Mouse (Mus musculus): ENCODE measurements around the gene Mtif2.
"Not testable (repeated sequence)": the region's sequence is repeated elsewhere in the genome, so short reads cannot be mapped to it uniquely, and the experiment has no call there.

Mtif2 gene

DNA sequence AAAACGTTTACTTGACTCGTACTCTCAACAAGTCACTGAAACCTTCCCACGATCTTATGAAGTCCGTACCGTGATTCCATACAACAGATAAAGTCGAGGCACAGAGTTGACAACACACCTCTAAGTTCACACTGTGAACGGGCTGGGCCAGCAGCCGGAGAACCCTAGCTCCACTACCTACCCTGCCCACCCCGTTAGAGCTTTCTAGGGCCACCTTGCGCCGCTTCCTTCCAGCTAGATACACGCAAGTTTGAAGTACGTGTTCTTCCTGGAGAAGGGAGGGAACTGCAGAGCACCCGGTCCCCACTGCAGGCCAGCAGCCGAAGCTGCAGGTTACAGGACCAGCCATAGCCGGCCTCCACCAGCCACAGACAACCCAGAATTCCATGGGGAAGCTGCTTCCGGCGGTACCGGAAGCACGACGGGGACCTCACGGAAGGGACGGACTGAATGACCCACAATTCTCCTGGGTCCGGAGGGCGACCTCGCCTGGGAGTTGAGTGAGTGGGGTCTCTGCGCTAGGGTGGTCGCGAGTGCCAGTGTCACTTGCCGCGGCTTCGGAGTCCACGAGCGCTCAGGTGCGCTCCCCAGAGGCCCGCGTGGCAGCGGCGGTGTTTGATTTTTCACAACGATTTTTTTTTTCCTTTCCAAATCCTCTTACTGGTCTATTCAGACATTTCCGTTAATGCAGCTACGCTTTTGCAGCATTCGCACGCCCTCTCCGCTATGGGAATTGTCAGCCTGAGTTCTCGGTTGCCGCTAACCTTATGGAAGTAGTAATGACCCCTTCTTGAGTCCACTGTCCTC is at the start of gene Mtif2:
Gene Mtif2 (plus strand): TSS at position 421 of the 807 bp plus-strand sequence.
- peak; percentile 40 to 48 for DNase-seq (ENCODE audit: low spot score in 2 of 2)

DNA sequence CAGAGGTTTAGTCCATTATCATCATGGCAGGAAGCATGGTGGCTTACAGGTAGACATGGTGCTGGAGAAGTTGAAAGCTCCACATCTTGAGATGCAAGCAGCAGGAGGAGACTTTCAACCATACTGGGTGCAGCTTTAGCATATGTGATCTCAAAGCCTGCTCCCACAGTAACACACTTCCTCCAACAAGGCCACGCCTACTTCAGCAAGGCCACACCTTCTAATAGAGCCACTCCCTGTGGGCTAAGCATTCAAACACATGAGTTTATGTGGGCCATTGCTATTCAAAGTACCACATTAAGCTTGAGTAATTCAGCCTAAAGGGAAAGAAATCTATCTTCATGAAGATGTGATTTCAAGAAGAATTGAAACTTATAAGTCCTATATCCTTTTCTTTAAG is 33.1 kb upstream of the Mtif2 start:
- no peak for DNase-seq (ENCODE audit: low spot score in 2 of 2)

DNA sequence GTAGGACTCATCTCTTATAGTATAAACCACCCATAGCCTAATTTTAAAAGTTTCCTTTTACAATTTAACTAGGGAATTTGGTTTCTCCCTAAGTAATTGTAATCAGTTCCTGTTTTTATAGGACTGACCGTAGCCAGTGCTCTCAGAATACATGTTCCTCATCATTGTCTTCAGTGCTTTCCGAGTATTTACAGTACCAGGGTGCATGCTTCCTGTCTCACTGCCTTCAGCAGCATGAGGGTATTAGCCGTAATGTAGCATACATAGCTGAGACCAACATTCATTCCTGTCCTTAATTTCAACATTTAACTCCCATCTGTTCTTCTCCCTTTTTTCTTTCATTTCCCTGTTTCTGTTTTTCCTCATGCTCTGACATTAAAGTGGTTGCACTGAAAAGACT is 29.2 kb upstream of the Mtif2 start:
- DNase-seq (ENCODE audit: low spot score in 2 of 2), result no peak

DNA sequence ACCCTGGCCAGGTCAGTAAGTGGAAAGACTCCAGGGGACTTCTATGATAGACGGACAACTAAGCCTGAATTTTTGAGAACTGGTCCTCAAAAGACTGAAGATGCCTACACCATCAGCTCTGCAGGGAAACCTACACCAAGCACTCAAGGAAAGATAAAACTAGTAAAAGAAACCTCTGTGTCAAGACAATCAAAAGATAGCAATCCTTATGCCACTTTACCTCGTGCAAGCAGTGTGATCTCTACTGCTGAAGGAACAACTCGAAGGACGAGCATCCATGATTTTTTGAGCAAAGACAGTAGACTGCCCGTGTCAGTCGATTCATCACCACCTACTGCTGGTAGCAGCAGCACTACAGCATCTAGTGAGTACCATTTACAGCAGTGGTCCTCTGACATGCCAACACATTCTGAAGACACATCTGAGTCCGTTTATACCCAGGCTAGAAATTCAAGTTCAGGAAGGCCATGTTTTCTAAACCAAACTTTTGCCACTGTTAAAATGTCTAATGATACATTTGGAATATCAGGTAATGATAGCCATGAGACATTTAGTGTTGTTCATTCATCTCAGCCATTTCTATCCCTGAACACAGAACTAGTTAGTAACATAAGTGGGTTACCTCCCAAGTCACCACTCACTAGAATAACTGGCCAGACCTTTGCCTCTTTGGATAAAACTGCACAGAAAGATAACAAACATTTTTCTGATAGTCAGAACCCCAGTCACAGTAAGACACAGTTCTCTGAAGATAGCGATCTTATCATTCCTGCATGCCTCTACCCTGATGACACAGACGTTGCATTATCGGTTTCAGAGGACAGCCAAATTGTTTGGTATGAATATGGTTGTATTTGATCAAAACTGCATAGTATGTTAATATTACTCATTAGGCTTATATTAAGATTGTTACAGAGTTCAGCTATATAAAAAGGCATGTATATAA is 22.0 kb upstream of the Mtif2 start:
- DNase-seq (ENCODE audit: low spot score in 2 of 2), result no peak

DNA sequence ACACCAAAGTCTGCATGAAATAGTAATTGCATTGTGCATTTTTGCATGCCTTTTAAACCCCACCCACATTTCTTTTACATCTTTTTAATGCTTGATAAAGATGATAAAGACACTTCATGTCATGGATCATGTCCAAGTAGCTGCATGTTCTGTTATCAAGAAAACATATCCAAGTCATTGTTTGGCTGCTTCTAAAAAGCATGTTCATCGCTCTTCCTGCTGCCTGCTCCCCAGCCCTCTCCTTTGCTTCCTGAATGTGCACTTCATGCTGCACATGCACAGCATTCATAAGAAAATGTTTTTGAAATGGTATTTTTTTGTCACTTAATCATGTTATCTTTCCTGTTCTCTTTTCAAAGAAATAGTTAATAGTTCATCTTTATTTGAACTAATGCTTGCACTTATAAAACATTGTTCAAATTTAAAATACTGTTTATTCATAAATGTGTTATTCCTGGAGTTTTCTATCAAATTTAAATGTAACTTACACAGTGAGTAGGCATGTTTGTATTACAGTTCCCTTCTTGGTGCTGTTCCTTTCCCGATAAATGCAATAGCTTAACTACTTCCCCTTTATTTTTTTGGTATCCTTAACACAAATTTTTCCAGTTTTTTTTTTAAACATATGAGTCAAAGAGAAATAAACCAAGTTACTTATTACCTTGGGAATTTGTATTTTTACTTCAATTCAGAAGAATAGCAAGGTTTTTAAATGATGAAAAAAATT is 21.1 kb upstream of the Mtif2 start:
- no peak for DNase-seq (ENCODE audit: low spot score in 2 of 2)

DNA sequence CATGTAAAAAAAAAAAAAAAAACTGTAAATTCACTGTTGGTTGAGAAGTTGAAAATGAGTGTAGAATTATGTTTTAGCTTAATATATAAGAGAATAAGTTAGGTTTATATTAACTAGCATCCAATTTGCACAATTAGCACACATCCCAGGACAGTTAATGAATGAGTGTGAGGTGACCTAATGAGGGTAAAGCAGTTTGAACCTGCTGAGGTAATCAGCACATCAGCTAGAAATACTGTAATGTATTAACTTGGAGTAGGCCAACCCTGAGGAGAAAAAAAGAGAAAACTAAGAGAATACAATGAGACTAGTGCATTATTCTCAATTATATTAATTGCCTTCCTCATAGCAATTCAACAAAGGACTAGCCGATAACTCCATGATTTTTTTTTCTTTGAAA is 16.8 kb upstream of the Mtif2 start:
- no peak for DNase-seq (ENCODE audit: low spot score in 2 of 2)

DNA sequence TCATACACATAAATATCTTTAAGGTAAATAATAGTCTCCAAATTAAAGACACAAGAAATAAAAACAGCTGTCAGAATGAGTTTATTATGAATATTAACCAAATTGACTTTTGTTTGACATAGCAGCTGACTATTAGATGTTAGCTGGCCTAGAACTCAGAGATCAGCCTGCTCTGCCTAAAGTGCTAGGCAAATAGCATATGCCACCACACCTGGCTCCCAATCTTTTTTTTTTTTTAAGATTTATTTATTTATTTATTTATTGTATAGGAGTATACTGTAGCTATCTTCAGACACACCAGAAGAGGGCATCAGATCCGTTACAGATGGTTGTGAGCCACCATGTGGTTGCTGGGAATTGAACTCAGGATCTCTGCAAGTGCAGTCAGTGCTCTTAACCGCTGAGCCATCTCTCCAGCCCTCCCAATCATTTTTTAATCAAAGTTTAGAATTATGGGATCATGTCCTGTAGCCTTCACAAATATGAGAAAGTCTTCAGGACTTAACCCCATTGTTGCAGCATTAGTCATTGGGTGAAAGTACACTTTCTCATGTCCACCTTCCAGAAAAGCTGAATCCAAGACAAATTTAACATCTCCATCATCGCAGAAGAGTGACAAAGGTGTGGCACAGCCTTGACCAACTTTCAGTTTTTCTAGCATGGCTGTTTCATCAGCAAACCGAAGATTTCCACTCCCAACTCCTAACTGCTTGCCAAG is 13.2 kb upstream of the Mtif2 start:
- DNase-seq (ENCODE audit: low spot score in 2 of 2), result no peak

DNA sequence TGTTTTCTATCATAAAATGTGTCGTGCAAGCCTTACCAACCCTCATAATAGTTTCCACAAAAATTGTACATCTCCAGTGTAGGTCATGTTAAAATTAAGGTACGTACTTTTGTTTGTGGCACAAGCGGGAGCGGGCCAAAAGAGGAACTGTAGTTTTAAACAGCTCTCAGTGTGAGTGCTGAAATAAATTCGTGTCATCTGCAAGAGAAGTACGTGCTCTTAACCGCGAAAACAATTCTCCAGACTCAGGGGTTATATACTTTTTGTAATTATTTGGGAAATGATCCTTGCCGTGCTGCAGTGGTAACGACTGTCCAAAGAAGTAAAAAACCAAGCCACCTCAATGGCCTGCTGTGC is 11.9 kb upstream of the Mtif2 start:
- no peak for DNase-seq (ENCODE audit: low spot score in 2 of 2)

DNA sequence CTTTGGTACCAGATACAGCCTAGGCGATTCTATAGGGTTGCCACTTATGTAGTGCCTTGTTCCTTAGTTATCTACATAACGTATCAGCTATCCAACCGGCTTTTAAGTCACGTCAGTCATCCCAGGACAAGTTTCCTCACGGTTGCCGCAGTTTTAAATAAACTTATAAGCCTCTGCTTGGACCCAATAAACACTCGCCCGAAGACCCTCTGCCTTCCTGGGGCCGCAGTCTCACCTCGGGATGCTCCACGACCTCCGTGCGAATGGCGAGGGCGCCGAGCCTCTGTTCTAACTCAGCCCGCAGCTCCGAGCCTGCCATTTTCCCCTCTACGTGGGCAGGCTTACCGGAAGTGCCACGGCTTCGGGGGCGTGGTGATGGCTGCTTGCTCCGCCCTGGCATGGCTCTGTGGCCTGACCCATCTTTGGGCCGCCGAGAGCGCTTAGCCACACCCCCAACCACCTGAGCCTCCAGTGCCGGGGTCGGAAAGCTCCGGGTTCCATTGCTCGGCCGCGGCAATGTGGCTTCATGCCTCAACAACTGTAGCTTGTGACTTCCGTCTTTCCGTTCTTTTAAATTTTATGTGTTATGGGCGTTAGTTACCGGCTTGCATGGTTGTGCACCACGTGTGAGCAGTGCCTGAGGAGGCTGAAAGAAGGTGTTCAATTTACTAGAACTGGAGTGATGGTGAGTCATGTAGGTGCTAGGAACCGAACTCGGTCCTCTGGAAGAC is 11.4 kb upstream of the Mtif2 start, which contains the start of gene Prorsd1:
Gene Prorsd1 (minus strand): TSS at position 352 of the 731 bp plus-strand sequence.
- peak; percentile 84 to 86 for DNase-seq (ENCODE audit: low spot score in 2 of 2)

DNA sequence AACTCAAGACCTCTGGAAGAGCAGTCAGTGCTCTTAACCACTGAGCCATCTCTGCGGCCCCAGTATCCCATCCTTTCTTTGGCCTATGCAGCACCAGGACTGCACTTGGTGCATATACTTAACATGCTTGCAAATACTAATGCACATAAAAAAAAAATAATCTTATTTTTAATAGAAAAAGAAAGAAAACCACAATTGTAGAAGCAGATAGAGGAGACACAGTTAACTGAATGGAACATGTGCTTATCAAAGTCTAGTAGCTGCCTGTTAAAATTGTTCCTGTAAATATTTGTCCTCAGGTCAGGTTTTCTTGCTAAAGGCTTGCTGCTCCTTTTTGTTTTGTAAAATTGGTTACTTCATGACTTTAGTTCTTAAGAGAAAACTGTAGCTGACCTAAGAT is 12.0 kb downstream of the Mtif2 start:
- DNase-seq (ENCODE audit: low spot score in 2 of 2), result no peak

DNA sequence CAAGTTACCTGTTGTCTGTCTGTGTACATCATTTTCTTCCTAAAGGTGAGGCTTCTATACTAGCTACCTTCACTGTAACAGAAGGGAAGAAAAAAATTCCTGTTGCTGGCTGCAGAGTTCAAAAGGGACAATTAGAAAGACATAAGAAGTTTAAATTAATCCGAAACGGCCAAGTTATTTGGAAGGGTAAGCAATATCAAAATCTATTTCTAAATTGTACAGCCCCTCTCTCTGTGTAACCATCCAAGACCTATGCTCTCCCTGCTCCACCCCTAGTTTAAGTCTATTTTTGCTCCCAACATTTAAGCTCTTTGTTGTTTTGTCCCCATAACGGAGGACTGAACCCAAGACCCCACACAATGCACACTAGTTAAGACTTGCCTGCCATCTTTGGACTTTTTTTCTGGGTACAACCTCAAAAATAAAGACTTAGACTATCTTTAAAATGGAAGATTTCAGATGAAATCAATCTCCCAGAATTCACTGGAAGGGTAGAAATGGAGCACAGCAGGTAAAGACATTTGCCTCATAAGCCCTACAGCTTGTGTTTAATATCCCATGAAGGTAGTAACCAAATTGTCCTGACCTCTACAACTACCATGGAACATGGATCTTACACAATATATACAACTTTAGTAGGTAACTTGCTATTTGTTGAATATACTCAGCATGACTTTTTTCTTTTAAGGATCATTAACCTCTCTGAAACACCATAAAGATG is 18.2 kb downstream of the Mtif2 start:
- DNase-seq (ENCODE audit: low spot score in 2 of 2), result no peak

DNA sequence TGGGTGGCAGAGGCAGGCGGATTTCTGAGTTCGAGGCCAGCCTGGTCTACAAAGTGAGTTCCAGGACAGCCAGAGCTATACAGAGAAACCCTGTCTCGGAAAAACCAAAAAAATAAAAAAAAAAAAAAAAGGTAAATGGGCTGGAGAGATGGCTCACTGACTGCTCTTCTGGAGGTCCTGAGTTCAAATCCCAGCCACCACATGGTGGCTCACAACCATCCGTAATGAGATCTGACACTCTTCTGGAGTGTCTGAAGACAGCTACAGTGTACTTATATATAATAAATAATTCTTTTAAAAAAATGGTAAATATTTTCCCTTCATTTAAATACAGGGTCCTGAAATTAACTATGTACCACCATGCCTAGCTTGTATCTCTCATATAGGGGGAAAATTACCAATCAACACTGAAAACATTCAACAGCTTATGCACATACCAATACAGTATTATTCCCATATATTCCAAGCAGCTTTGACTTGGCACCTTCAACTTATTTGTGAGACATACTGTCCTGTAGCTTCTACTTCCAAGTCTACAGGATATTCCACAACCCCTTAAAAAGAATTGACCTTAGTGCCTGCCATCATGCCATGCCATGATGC is 19.0 kb downstream of the Mtif2 start:
- not testable (repeated sequence) for DNase-seq (ENCODE audit: low spot score in 2 of 2)

DNA sequence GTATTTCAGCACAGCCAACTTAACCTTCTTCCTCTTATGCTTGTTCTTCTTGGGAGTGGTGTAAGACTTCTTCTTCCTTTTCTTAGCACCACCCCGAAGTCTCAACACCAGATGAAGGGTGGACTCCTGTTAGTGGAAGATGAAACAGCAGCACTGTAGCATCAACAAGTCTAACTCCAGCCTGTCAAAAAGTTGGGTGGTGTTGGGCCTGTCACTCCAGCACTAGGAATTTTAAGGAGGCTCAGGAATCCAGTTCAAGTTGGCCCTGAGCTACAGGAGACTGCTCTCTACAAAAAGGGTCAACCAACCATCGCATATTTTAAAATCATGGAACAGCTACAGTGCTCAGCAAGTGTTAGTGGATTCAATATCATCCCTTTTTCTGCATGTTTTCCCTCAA is 20.1 kb downstream of the Mtif2 start:
- not testable (repeated sequence) for DNase-seq (ENCODE audit: low spot score in 2 of 2)

DNA sequence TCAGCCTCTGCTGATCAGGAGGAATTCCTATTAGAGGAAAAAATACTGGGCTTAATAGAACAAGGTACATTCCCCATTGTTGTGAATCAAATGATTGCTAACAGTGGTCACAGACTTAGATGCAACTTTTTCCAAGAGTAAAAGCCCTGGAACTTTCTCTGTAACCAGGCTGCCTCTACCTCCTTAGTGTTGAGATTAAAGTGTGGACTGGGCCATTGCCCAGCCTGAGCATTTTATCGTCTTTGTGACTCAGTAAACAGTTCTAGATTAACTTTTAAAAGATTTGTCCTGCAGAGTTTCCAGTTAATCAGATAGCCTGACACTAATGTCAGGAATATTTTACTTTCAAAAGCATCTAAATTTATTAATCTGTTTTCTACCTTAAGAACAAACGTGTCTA is 20.6 kb downstream of the Mtif2 start:
- no peak for DNase-seq (ENCODE audit: low spot score in 2 of 2)

DNA sequence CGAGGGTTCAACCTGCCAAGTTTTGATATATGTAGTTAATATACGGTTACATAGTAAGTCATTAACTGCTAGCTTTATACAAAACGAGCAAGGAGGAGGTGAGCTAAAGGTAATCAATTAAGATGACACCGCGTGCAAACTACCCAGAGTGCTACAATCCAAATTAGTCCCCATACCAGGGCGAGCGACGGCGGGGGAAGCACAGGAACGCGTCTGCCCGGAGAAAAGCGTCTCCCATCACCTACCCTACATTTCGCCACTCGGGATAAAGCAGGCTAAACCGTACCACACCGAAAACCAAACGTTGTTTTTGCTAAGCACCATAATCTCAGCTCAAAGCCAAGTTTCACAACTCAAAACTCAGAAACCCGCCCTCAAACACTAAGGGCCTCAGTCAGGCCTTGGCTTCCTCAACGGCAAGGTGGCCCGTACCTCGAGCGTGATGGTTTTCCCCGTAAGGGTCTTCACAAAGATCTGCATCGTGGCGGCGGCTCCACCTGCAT is 21.1 kb downstream of the Mtif2 start:
- peak in 1 of 2 experiments; percentile 16 for DNase-seq (ENCODE audit: low spot score in 2 of 2)

DNA sequence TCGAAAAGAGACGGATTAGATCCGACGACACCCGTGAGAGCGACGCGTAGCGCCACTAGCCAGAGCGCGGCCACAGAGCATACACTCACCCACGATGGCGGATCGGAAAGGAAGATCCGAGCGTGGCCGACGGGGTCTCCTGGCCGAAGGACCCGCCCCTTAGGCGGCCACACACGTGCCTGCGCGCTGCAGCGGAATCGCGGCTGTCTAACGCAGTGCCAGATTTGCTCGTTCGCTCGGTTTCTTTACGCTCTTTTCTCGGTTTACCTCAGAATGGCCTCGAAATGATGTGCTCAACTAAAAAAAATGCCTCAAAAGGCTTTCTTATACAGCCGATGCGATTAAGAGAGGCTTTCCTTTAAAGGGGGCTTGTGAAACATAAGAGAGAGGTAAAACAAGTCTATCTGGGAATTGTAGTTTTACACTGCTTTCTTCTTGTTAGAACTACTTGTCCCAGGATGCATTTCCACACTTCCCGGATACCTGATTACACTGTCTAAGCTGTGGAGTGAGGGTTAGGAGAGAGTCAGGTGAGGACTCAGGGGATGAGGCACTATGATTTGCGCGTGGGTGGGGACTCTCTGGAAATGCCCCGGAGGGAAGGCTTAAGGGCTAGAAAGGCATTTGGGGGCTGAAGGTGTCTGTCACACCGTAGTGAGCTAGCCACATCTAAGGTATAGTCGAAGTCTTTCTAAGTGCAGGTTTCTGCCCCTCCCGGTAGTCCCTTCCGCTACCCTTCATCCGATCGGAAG is 21.7 kb downstream of the Mtif2 start, which contains the start of the genes Clhc1 and Rps27a:
Gene Clhc1 (plus strand): TSS at position 199 of the 752 bp plus-strand sequence.
Gene Rps27a (minus strand): TSS at position 358 of the 752 bp plus-strand sequence.
- peak; percentile 81 to 95 for DNase-seq (ENCODE audit: low spot score in 2 of 2)

DNA sequence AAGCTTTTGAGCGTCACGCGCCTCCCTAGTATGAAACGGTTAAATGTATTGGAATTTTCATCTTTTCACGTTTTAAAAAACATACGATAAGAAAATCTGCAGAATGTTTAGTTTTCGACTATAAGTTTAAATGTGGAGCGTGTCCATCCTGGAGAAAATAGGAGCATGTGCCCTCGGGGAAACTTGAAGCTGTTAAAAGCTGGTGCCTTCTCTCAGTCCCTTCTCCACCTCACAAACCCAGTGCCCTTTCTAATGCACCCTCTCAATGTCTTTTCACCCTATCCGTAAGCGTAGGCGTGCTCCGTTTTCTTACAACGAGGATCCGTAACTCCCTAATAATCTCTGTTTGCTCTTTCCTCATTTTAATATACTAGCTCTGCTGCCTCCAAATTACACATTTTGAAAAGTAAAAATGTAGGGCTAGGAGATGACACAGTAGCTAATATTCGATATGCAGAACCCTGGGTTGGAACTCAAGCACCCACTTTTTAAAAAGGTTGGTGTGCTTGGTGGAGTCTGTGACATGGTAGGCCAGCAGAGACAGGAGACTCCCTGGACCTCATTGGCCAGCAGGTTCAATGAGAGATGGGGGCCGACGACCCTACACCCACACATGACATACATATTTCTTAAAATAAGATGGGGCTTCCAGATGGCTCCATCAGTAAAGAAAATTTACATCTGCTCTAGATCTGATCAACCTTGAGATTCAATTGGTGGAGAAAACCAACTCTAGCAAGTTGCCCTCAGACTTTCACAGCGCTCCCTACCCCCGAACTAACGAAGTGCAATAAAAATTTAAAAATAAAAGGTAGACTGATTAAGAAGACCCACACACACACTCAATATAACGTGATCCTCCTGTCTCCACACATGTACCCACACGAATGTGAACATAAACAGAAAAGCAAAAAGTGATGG is 22.6 kb downstream of the Mtif2 start:
- peak in 1 of 2 experiments; percentile 3 for DNase-seq (ENCODE audit: low spot score in 2 of 2)

Data from thymus, postnatal 10 days (tissue).